Mouse (Mus musculus): ENCODE data around the gene Olfr203. TPM values are rescaled to one million over a fixed set of nuclear protein-coding genes. Genes with fewer than 3 reads are reported as not detected.
"Not testable (repeated sequence)": the region's sequence is repeated elsewhere in the genome, so short reads cannot be mapped to it uniquely, and the experiment has no call there.

The Olfr203 gene
- polyA plus RNA-seq (2017; shearing (Covaris generic)): not detected

DNA sequence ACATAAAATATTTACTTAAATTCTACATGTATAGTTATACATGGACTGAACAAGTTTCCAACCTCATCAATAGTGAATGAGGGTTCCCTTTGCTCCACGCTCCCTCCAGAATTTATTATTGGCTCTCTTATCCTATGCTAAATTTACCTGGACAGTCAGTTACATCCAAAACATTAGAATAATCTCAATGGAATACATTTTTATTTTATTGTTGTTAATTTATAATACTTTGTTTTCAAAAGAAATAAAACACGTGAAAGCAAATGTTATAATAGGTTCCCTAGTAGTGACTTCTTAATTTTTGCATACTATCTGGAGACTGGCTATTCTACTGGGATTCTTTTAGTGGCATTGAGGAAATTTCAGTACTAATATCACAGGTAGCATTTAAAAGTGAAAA is at the start of gene Olfr203:
Olfr203 (plus strand) TSS at position 301 of the 400 bp plus-strand sequence.
- no peak for ATAC-seq

GRCm38 (mm10) chr16:59249684-59250083 is 49.0 kb upstream of the Olfr203 start:
- ATAC-seq: no peak

DNA sequence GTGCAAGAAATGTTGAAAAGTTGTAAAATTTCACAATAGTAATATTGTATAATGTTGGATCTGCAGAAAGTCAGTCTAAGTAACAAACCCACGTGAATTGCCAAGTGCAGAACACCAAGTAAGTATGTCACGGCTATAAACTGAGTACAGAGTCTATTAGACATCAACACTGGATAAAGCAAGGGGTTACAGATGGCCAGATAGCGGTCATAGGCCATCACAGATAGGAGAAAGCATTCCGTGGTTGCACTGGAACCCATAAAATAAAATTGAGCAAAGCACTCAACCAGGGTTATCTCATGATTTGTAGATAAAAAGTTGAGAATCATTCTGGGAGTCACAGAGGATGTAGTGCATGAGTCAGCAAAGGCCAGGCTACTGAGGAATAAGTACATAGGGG is 29.6 kb upstream of the Olfr203 start:
- ATAC-seq: not testable (repeated sequence)

DNA sequence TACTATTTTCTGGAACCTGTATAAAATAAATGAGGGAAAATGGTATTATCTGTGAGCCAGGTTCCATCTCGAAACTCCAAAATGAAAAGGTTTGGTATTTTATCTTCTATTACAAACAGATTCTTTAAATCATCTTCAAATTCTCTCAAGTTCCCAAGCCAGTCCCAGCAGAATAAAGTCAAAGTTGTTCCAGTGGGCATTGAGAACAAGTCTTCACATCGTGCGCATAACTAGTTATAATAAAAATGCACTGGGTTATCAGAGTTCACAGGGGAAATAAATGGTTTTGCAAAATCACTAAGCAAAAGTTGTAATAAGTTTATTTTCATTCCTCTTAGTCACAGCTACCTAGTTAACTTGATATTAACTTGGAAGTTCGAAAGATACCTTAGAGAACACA is 26.1 kb upstream of the Olfr203 start, which contains the start of gene Olfr201:
Olfr201 (minus strand) TSS at position 101 of the 400 bp plus-strand sequence.
- not testable (repeated sequence) for ATAC-seq

DNA sequence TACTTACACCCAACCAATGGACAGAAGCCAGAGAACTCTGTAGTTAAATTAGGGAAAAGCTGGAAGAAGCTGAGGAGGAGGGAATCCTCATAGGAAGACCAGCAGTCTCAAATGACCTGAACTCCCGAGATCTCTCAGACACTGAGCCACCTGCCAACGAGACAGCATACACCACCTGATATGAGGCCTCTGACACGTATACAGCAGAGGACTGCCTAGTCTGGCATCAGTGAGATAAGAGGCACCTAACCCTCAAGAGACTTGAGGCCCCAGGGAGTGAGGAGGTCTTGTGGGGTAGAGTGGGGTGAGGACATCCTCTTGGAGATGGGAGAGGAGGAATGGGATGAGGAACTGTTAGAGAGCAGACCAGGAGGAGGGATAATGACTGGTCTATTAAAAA is 18.1 kb upstream of the Olfr203 start:
- no peak for ATAC-seq

- ATAC-seq: no peak
These were observed 15.2 kb upstream of the Olfr203 start for GRCm38 (mm10) chr16:59283476-59283875.

GRCm38 (mm10) chr16:59286693-59287092 is 12.0 kb upstream of the Olfr203 start, which contains the start of gene Olfr202:
Olfr202 (minus strand) TSS chr16:59286793.
- no peak for ATAC-seq

GRCm38 (mm10) chr16:59287576-59287975 is 11.1 kb upstream of the Olfr203 start:
- not testable (repeated sequence) for ATAC-seq

GRCm38 (mm10) chr16:59318148-59318547 is 19.5 kb downstream of the Olfr203 start, which contains the start of gene Olfr204:
Olfr204 (minus strand) TSS chr16:59318248.
- no peak for ATAC-seq

GRCm38 (mm10) chr16:59323262-59323661 is 24.6 kb downstream of the Olfr203 start:
- not testable (repeated sequence) for ATAC-seq

- no peak for ATAC-seq
These were observed 32.4 kb downstream of the Olfr203 start, which contains the start of gene Olfr205 for GRCm38 (mm10) chr16:59331038-59331437. Olfr205 (minus strand) TSS chr16:59331138.

DNA sequence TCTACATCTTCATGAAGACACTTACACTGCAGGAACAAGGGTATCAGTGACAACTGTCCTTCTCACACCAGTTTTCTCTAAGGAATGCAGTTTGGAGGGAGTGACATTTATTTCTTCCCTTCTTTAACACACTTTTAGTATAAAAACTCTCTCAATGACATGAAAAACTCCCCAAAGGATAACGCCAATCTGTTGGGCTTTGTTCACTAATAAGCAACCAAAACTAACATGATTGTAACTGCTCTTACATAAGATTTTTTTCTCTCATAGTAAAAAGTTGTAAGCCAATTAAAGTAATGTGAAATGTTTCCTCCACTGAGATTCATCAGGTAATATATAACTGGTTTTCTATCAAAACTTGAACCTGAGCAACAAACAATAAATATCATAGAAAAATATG is 50.5 kb downstream of the Olfr203 start, which contains the start of gene Olfr206:
Olfr206 (minus strand) TSS at position 101 of the 400 bp plus-strand sequence.
- ATAC-seq: no peak

Other genes starting within 250 kb of the Olfr203 start
- not detected for gene Olfr190, start 220.9 kb upstream of the Olfr203 start, polyA plus RNA-seq (2017; shearing (Covaris generic))
- not detected for gene Olfr191, start 209.1 kb upstream of the Olfr203 start, polyA plus RNA-seq (2017; shearing (Covaris generic))
- gene Olfr193, start 187.0 kb upstream of the Olfr203 start, polyA plus RNA-seq (2017; shearing (Covaris generic)): not detected
- not detected for gene Olfr194, start 177.8 kb upstream of the Olfr203 start, polyA plus RNA-seq (2017; shearing (Covaris generic))
- gene Olfr195, start 151.8 kb upstream of the Olfr203 start, polyA plus RNA-seq (2017; shearing (Covaris generic)): not detected
- gene Olfr196, start 128.4 kb upstream of the Olfr203 start, polyA plus RNA-seq (2017; shearing (Covaris generic)): not detected
- gene Olfr198, start 95.3 kb upstream of the Olfr203 start, polyA plus RNA-seq (2017; shearing (Covaris generic)): not detected
- not detected for gene Olfr199, start 79.1 kb upstream of the Olfr203 start, polyA plus RNA-seq (2017; shearing (Covaris generic))
- not detected for gene Olfr201, start 26.2 kb upstream of the Olfr203 start, polyA plus RNA-seq (2017; shearing (Covaris generic))
- gene Olfr202, start 12.1 kb upstream of the Olfr203 start, polyA plus RNA-seq (2017; shearing (Covaris generic)): under 1 TPM in 1 of 2 experiments, not detected in 1; 0.37 TPM
- gene Olfr204, start 19.4 kb downstream of the Olfr203 start, polyA plus RNA-seq (2017; shearing (Covaris generic)): not detected
- not detected for gene Olfr205, start 32.3 kb downstream of the Olfr203 start, polyA plus RNA-seq (2017; shearing (Covaris generic))
- gene Olfr206, start 50.4 kb downstream of the Olfr203 start, polyA plus RNA-seq (2017; shearing (Covaris generic)): not detected
- gene Olfr209, start 65.1 kb downstream of the Olfr203 start, polyA plus RNA-seq (2017; shearing (Covaris generic)): not detected
- not detected for gene Gabrr3, start 108.5 kb downstream of the Olfr203 start, polyA plus RNA-seq (2017; shearing (Covaris generic))
- 10 to 100 TPM; 81.2 to 94.4 TPM for gene Riox2, start 172.9 kb downstream of the Olfr203 start, polyA plus RNA-seq (2017; shearing (Covaris generic))